Mouse (Mus musculus) embryonic facial prominence, embryonic 15.5 days (tissue): ENCODE data around the gene Kcnk12. TPM values are rescaled to one million over a fixed set of nuclear protein-coding genes. Genes with fewer than 3 reads are reported as not detected.

ENCODE experiments used
- ATAC-seq: fragments of 200-750 bp; cut with Nextera tagmentation; 2 replicates; pipeline ENCODE4 v1.8.0; 2017; ENCODE audit warnings: low read depth, moderate TSS enrichment; ENCODE audit not compliant: insufficient number of reproducible peaks, low FRiP score, low TSS enrichment
- H3K27ac ChIP-seq: fragments of 300-500 bp; sonication (generic); replicated peaks from 2 replicates; pipeline ENCODE4 v1.5.1; 2015; ENCODE audit warnings: mild to moderate bottlenecking, inconsistent platforms
- H3K27me3 ChIP-seq: fragments of 300-500 bp; sonication (generic); 2 replicates; pipeline ENCODE4 v1.6.1; 2015; ENCODE audit warnings: inconsistent platforms
- H3K36me3 ChIP-seq: fragments of 300-500 bp; sonication (generic); 2 replicates; pipeline ENCODE4 v1.6.1; 2015; ENCODE audit warnings: mild to moderate bottlenecking, inconsistent platforms
- H3K4me1 ChIP-seq: fragments of 300-500 bp; sonication (generic); 2 replicates; pipeline ENCODE4 v1.6.1; 2015; ENCODE audit warnings: inconsistent platforms
- H3K4me2 ChIP-seq: fragments of 300-500 bp; sonication (generic); replicated peaks from 2 replicates; pipeline ENCODE4 v1.6.1; 2015; ENCODE audit warnings: mild to moderate bottlenecking, inconsistent platforms
- H3K4me3 ChIP-seq: fragments of 300-500 bp; sonication (generic); replicated peaks from 2 replicates; pipeline ENCODE4 v1.5.1; 2015; ENCODE audit warnings: mild to moderate bottlenecking, inconsistent platforms
- H3K9ac ChIP-seq: fragments of 300-500 bp; sonication (generic); 2 replicates; pipeline ENCODE4 v1.6.1; 2015; ENCODE audit warnings: inconsistent platforms
- H3K9me3 ChIP-seq: fragments of 300-500 bp; sonication (generic); replicated peaks from 2 replicates; pipeline ENCODE4 v1.6.1; 2016; ENCODE audit warnings: inconsistent platforms
- WGBS: fragments of 180-500 bp; shearing (Covaris S2); methylation state at CpG from one replicate; pipeline ENCODE4 v1.1.7; 2015; 5-methylcytosine and 5-hydroxymethylcytosine counted together
- polyA plus RNA-seq: library from polyadenylated mRNA; unstranded; fragments of >200 nt; fragmentation: Nextera tagmentation; extraction: Ambion mirVana; gene quantifications from 2 replicates; pipeline ENCODE4 v1.2.1, GENCODE M21; 2015

Kcnk12 gene
- polyA plus RNA-seq, result 0.29 and 0.30 TPM in 2 replicates

DNA sequence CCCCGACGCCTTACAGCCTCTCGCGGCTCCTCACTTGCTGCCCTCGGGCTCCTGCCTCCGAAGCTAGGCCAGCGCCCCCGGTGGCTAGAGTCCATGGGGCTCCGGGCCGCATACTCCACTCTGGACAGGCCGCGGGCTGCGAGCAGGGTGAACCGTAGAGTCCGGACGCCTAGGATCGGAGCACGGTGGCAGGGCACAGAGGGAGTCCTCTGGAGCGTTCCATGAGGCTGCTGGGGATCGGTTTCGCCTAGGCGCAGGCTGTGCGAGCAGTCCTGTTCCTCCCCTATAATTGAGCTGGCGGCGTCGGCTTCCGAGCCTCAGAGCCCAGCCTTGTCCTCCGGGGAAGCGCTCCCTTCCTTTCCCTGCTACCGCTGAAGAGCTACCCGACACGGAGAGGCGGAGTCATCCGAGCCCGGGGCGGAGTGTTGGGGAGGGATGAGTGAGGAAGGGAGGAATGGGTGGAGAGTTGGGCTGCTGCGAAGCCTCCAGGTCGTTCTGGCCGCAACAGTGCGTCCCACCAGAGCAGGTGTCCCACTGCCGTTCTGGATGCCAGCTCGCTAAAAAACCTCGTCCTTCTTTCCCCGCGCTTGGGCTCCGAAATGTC is at the start of gene Kcnk12:
Gene Kcnk12, minus strand, starts transcription at position 307 of the 604 bp plus-strand sequence.
- H3K4me1 ChIP-seq, result peaks cover 24% of the 10 kb centered on the region
- peak within 1 kb of the TSS; percentile 43 for H3K4me3 ChIP-seq
- no peaks in the 10 kb centered on the region for H3K36me3 ChIP-seq
- H3K9me3 ChIP-seq, result no peaks in the 10 kb centered on the region
- no peak within 1 kb of the TSS for H3K27ac ChIP-seq
- no peak within 1 kb of the TSS for H3K9ac ChIP-seq
- peak; percentile 55 for ATAC-seq
- peaks cover 74% of the 10 kb centered on the region for H3K27me3 ChIP-seq
- under 1% methylated on average over 43 of the region's 46 CpGs for WGBS
- H3K4me2 ChIP-seq, result peak within 1 kb of the TSS; percentile 85

- Histone ChIP-seq H3K36me3 (no peaks in the 10 kb centered on the region), H3K27me3 (no peaks in the 10 kb centered on the region), H3K9ac (no peak overlapping the region), H3K4me3 (no peak overlapping the region), H3K4me2 (no peak overlapping the region), H3K4me1 (no peaks in the 10 kb centered on the region), H3K27ac (no peak overlapping the region), H3K9me3 (no peaks in the 10 kb centered on the region)
- ATAC-seq, result no peak
- WGBS, result 84% methylated on average over 5 of the region's 5 CpGs
Measured at GRCm38 (mm10) chr17:87842156-87842555, 44.4 kb upstream of the Kcnk12 start.

GRCm38 (mm10) chr17:87840079-87840478 is 42.3 kb upstream of the Kcnk12 start:
- Histone ChIP-seq H3K9me3 (no peaks in the 10 kb centered on the region), H3K4me1 (no peaks in the 10 kb centered on the region), H3K9ac (no peak overlapping the region), H3K27me3 (no peaks in the 10 kb centered on the region), H3K36me3 (no peaks in the 10 kb centered on the region), H3K27ac (no peak overlapping the region), H3K4me3 (no peak overlapping the region), H3K4me2 (no peak overlapping the region)
- WGBS, result 61% methylated on average over 7 of the region's 7 CpGs
- no peak for ATAC-seq

- ATAC-seq, result no peak
- Histone ChIP-seq H3K4me1 (no peaks in the 10 kb centered on the region), H3K9me3 (no peaks in the 10 kb centered on the region), H3K27ac (no peak overlapping the region), H3K36me3 (no peaks in the 10 kb centered on the region), H3K27me3 (no peaks in the 10 kb centered on the region), H3K9ac (no peak overlapping the region), H3K4me3 (no peak overlapping the region), H3K4me2 (no peak overlapping the region)
- 32% methylated on average over 8 of the region's 8 CpGs for WGBS
Measured at GRCm38 (mm10) chr17:87834850-87835249, 37.1 kb upstream of the Kcnk12 start.

- WGBS, result 9% methylated on average over 12 of the region's 12 CpGs
- no peak overlapping the region for H3K4me2 ChIP-seq
Measured at GRCm38 (mm10) chr17:87826909-87827308, 29.1 kb upstream of the Kcnk12 start.

GRCm38 (mm10) chr17:87826036-87826560 is 28.3 kb upstream of the Kcnk12 start:
- Histone ChIP-seq H3K27ac (no peak overlapping the region), H3K4me3 (no peak overlapping the region), H3K9me3 (no peaks in the 10 kb centered on the region), H3K4me2 (no peak overlapping the region), H3K9ac (no peak overlapping the region), H3K4me1 (peaks cover 4% of the 10 kb centered on the region; the same call in 1 of the 2 replicates), H3K36me3 (no peaks in the 10 kb centered on the region), H3K27me3 (peaks cover 14% of the 10 kb centered on the region; the same call in 1 of the 2 replicates)
- 24% methylated on average over 23 of the region's 23 CpGs for WGBS
- no peak for ATAC-seq

More at GRCm38 (mm10) chr17:87826909-87827308, 29.1 kb upstream of the Kcnk12 start:
- H3K9ac ChIP-seq, result no peak overlapping the region
- no peak for ATAC-seq
- H3K4me3 ChIP-seq, result no peak overlapping the region
- no peaks in the 10 kb centered on the region for H3K9me3 ChIP-seq
- peaks cover 4% of the 10 kb centered on the region; the same call in 1 of the 2 replicates for H3K4me1 ChIP-seq
- peaks cover 14% of the 10 kb centered on the region; the same call in 1 of the 2 replicates for H3K27me3 ChIP-seq
- no peaks in the 10 kb centered on the region for H3K36me3 ChIP-seq
- no peak overlapping the region for H3K27ac ChIP-seq

GRCm38 (mm10) chr17:87825454-87826008 is 27.7 kb upstream of the Kcnk12 start:
- Histone ChIP-seq H3K4me1 (peaks cover 4% of the 10 kb centered on the region; the same call in 1 of the 2 replicates), H3K27me3 (peaks cover 14% of the 10 kb centered on the region; the same call in 1 of the 2 replicates), H3K4me3 (no peak overlapping the region), H3K9ac (no peak overlapping the region), H3K36me3 (no peaks in the 10 kb centered on the region), H3K4me2 (no peak overlapping the region), H3K9me3 (no peaks in the 10 kb centered on the region), H3K27ac (no peak overlapping the region)
- ATAC-seq, result no peak
- 39% methylated on average over 5 of the region's 5 CpGs for WGBS

DNA sequence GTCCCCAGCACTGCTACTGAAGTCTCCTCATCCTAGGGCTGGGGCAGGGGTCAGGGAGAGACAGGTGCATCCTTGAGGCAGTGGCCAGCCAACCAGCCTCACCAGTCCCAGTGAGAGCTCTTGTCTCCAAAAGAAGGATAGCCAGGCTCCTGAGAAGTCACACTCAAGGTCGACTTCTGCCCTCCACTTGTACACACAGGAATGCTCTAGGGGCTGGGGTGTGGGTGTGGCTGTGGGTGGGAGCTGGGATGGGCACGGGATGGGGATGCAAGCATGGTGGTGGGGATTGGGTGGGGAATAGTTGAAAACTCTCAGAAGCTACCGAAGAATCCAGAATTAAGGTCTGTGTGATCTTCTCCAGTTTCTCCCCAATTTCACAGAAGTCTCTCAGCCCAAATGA is 25.2 kb upstream of the Kcnk12 start:
- no peak overlapping the region for H3K4me2 ChIP-seq
- no peaks in the 10 kb centered on the region for H3K36me3 ChIP-seq
- H3K9ac ChIP-seq, result no peak overlapping the region
- H3K27ac ChIP-seq, result no peak overlapping the region
- 70% methylated on average over 3 of the region's 3 CpGs for WGBS
- no peaks in the 10 kb centered on the region for H3K9me3 ChIP-seq
- H3K27me3 ChIP-seq, result peaks cover 12% of the 10 kb centered on the region; the same call in 1 of the 2 replicates
- H3K4me3 ChIP-seq, result no peak overlapping the region
- H3K4me1 ChIP-seq, result peaks cover 4% of the 10 kb centered on the region; the same call in 1 of the 2 replicates
- no peak for ATAC-seq

DNA sequence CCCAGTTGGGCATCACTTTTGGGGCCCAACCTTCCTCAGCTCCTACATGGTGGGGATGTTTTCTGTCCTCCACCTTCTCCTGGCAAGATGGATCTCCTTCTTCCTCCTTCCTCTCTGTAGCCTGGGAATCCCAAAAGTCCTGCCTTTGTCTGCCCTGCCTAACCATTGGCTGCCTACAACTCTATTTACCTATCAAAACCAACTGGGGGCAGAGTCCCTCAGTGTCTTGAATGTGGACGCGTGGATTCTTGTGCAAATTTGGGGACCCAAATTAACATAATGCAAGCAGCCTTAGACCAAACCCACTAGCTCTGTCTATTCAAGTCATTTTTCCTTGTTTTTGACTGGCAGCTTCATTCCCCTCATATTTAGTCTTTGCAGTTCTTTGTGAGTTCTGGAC is 11.8 kb upstream of the Kcnk12 start:
- no peaks in the 10 kb centered on the region for H3K9me3 ChIP-seq
- no peaks in the 10 kb centered on the region for H3K4me1 ChIP-seq
- ATAC-seq, result no peak
- no peaks in the 10 kb centered on the region for H3K36me3 ChIP-seq
- H3K27ac ChIP-seq, result no peak overlapping the region
- no peak overlapping the region for H3K4me3 ChIP-seq
- 77% methylated on average over 2 of the region's 2 CpGs for WGBS
- no peaks in the 10 kb centered on the region for H3K27me3 ChIP-seq
- H3K9ac ChIP-seq, result no peak overlapping the region
- no peak overlapping the region for H3K4me2 ChIP-seq

DNA sequence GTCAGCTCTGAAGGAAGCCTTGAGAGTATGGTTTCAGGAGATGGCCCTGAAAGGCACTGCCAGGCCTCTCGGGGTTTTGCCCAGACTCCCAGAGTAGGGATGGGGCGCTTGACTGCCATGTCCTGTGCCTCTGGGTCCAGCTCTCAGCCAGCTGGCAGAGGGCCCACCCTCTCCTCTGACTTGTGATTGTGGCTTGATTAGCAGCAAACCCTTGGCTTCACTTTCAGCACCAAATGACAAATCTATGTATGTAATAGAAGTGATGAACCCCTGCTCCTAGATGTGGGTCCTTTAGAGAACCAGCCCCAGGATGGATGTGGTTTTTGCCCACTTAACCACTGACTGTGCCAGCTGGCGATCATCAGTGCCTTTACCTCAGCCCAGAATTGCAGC is 2.1 kb upstream of the Kcnk12 start:
- no peak overlapping the region for H3K27ac ChIP-seq
- no peak for ATAC-seq
- H3K9me3 ChIP-seq, result no peaks in the 10 kb centered on the region
- peaks cover 24% of the 10 kb centered on the region for H3K4me1 ChIP-seq
- H3K36me3 ChIP-seq, result no peaks in the 10 kb centered on the region
- no peak overlapping the region for H3K4me2 ChIP-seq
- 73% methylated on average over 3 of the region's 3 CpGs for WGBS
- H3K9ac ChIP-seq, result no peak overlapping the region
- peaks cover 54% of the 10 kb centered on the region for H3K27me3 ChIP-seq
- H3K4me3 ChIP-seq, result no peak overlapping the region

DNA sequence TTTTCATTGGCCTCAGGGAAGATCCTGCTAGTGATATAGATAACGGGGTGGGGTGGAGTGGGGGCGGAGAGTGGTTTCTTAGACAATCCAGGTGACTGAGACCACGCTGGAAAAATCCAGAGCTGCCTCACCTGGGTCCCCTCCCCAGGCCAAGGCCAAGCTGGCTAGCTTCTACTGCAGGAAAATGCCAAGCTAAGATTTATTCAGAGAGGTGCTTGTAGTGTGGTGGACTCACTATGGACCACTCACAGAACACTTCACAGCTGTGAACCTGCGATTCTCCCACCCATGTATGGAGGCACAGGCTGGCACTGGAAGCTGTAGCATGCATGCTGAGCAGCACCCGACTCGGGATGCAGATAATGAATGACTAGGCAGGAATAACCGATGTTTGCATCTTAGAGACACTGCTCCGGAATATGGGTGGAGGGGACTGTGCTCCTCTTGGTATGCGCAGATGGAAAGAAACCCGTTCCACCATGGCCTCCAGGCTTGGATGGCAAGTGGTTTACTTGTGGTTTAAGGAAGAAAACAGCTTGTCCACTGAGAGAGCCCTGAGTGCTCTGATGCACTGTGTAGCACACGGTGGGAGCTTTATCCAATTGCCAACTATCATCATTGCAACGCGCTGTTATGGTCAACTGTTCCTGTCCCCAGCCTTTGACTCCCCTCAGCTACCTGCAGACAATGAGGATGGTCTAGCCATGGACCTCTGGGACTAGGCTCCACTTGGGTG is 1.6 kb upstream of the Kcnk12 start:
- H3K36me3 ChIP-seq, result no peaks in the 10 kb centered on the region
- H3K9ac ChIP-seq, result no peak overlapping the region
- peaks cover 59% of the 10 kb centered on the region for H3K27me3 ChIP-seq
- H3K27ac ChIP-seq, result no peak overlapping the region
- no peak for ATAC-seq
- H3K4me3 ChIP-seq, result no peak overlapping the region
- peaks cover 24% of the 10 kb centered on the region for H3K4me1 ChIP-seq
- H3K9me3 ChIP-seq, result no peaks in the 10 kb centered on the region
- no peak overlapping the region for H3K4me2 ChIP-seq
- 62% methylated on average over 13 of the region's 13 CpGs for WGBS
